Mouse (Mus musculus): ENCODE data around the gene Syncrip. TPM values are rescaled to one million over a fixed set of nuclear protein-coding genes. Genes with fewer than 3 reads are reported as not detected.

The Syncrip gene
- polyA plus RNA-seq, 1 experiment from 2014 or later, result 72.3 TPM

DNA sequence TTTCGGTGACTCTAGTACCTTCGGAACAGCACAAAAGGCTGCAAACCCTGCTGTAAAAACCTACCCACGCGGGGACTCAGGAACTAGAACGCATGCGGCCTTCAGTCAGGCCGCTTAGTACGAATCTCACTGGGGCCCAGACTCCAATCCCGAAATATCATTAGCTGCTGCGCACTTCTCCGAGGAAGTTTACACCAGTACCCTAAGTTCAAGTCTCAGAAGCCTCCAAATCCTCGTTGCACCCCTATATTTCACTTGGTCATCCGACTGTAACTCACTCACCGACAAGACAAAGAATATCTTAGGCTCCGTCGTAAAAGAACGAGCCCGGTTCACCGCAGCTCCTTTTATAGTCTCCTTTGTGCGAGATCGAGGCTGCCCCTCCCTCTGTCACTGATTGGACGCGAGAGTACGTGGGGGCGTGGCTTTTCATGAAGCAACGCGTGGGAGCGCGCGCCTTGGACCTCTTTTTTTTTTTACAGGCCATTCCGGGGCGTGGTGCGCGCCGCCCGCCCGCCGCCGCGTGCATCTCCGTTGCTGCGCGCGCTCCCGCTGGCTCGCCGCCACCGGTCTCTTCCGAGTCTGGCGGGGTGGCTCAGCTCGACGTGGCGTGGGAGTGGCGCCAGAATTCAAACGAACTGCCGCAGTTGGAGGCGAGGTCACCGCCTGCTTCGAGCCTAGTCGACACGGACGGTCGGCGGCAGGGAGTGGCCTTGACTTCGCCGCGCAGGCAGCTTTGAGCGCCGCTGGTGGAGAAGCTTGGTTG, 40.4 kb upstream of the Syncrip start:
- H3K4me3 ChIP-seq (ENCODE audit: low read length), result peak overlapping the region; percentile 81
- under 1% methylated on average over 68 of the region's 69 CpGs for WGBS
- H3K9ac ChIP-seq (ENCODE audit: low read depth, low read length), result peak overlapping the region; percentile 95
- peak overlapping the region; percentile 92 for H3K27ac ChIP-seq (ENCODE audit: low read length)
- H3K27me3 ChIP-seq (replicated peaks; ENCODE audit: control insufficient read depth, insufficient read depth, low read length), result no peaks in the 10 kb centered on the region
- peak overlapping the region; percentile 84 for H3K4me2 ChIP-seq (ENCODE audit: low read depth, low read length)
- peak; percentile 96 for ATAC-seq
- no peaks in the 10 kb centered on the region for H3K9me3 ChIP-seq (ENCODE audit: control insufficient read depth, low read length)
- peaks cover 6% of the 10 kb centered on the region; the same call in 1 of the 2 replicates for H3K4me1 ChIP-seq (ENCODE audit: control insufficient read depth, insufficient read depth, low read length)
- no peaks in the 10 kb centered on the region for H3K36me3 ChIP-seq (ENCODE audit: control insufficient read depth, insufficient read depth, low read length)

DNA sequence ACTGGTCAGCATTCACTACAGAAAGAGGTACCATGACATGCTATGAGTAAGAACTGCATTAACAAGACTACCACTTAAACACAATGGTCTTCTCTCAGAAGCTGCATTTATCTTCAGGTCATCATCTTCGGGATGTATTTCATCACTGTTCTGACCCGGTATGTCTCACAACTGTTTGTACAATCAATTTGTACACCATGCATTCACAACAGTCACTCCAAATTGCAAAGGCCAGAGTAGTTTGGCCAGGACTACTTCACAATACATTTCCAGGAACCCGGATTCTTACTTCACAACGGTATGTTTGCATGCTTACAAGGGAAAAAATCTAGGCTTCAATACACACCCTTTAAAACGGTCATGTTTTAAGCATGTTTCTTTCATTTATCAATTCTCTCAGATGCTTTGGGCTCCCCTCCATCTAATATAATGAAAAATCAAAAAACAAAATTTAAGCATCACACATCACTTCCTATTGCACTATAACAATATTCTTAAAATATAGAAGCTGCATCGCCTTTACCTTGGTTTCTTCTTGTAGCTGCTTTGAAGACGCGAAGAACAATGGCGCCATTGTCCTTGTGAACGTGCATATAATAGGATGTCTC, 39.7 kb upstream of the Syncrip start:
- peak overlapping the region; percentile 61 for H3K4me2 ChIP-seq (ENCODE audit: low read depth, low read length)
- no peaks in the 10 kb centered on the region for H3K9me3 ChIP-seq (ENCODE audit: control insufficient read depth, low read length)
- H3K9ac ChIP-seq (ENCODE audit: low read depth, low read length), result peak overlapping the region; percentile 95
- ATAC-seq, result no peak
- H3K36me3 ChIP-seq (ENCODE audit: control insufficient read depth, insufficient read depth, low read length), result no peaks in the 10 kb centered on the region
- 0% methylated on average over 10 of the region's 10 CpGs for WGBS
- peaks cover 6% of the 10 kb centered on the region; the same call in 1 of the 2 replicates for H3K4me1 ChIP-seq (ENCODE audit: control insufficient read depth, insufficient read depth, low read length)
- peak overlapping the region; percentile 92 for H3K27ac ChIP-seq (ENCODE audit: low read length)
- H3K27me3 ChIP-seq (replicated peaks; ENCODE audit: control insufficient read depth, insufficient read depth, low read length), result no peaks in the 10 kb centered on the region
- peak overlapping the region; percentile 81 for H3K4me3 ChIP-seq (ENCODE audit: low read length)

DNA sequence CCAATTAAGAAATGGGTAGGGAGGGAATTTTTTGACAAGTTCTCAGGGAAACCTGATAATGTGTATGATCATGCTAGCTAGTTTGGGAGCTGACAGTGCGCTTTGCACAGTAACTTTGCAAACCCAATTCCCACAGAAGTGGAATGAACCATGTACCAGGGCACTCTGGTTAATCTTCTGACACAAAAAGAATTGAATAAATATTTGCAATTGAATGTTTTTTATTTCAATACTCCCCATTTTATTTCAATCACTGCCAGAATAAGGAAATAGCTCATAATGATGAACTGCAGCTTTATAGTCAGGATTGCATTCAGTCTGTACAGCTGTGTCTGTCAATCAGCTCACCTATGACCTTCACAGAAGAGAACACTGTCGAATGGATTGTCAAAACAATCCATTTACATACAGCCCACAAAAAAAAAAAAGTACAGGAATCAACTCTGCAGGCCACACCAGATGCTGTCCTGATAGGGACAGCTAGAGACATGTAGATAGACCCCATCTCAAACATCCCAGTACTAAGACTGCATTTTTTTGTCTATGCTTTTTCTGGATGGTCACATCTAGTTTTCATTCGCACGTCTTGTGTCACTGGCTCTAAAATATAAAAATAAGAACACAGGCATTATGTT, 38.6 kb upstream of the Syncrip start:
- Histone ChIP-seq H3K9ac (ENCODE audit: low read depth, low read length) (peak overlapping the region; percentile 49; the same call in 1 of the 2 replicates), H3K4me2 (ENCODE audit: low read depth, low read length) (peak overlapping the region; percentile 61), H3K27ac (ENCODE audit: low read length) (no peak overlapping the region), H3K27me3 (replicated peaks; ENCODE audit: control insufficient read depth, insufficient read depth, low read length) (no peaks in the 10 kb centered on the region), H3K9me3 (ENCODE audit: control insufficient read depth, low read length) (no peaks in the 10 kb centered on the region), H3K4me3 (ENCODE audit: low read length) (peak overlapping the region; percentile 81), H3K4me1 (ENCODE audit: control insufficient read depth, insufficient read depth, low read length) (peaks cover 6% of the 10 kb centered on the region; the same call in 1 of the 2 replicates), H3K36me3 (ENCODE audit: control insufficient read depth, insufficient read depth, low read length) (no peaks in the 10 kb centered on the region)
- no peak for ATAC-seq
- WGBS, result 26% methylated on average over 4 of the region's 4 CpGs

DNA sequence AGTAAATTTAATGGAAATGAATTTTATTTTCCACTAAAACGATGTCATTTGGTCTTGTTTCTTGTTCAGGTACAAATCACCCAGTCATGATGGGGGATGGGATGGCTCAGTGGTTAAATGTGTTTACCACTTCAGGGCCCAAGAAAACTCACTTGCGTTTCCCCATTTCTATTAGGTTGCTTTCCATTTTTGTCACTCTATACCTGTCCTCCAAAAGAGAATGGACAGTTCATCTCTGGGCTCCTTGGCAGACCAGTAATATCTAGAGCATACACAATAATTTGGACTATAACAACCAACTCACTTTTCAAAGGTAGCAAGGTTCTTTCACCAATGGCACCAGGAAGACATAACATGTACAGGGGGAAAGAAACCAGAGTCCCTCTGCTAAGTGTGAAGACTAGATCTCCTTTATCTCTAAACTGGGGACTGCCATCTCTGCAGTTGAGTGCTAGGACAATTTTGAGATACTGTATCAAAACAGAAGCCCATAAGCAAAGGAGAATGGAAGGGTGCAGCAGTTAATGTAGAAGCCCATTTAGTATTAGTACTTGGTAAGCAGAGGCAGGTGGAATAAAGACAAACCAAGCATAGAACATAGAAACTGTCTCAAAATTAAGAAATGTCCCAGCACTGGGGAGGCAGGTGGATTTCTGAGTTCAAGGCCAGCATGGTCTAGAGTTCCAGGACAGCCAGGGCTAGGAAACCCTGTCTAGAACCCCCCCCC, 37.9 kb upstream of the Syncrip start:
- H3K36me3 ChIP-seq (ENCODE audit: control insufficient read depth, insufficient read depth, low read length), result no peaks in the 10 kb centered on the region
- H3K4me3 ChIP-seq (ENCODE audit: low read length), result no peak overlapping the region
- no peaks in the 10 kb centered on the region for H3K27me3 ChIP-seq (replicated peaks; ENCODE audit: control insufficient read depth, insufficient read depth, low read length)
- no peak for ATAC-seq
- H3K4me2 ChIP-seq (ENCODE audit: low read depth, low read length), result peak overlapping the region; percentile 61; the same call in 1 of the 2 replicates
- H3K27ac ChIP-seq (ENCODE audit: low read length), result no peak overlapping the region
- 0 out of 2 replicates have a peak overlapping the region, but pooled peaks have one; percentile 49 for H3K9ac ChIP-seq (ENCODE audit: low read depth, low read length)
- no peaks in the 10 kb centered on the region for H3K9me3 ChIP-seq (ENCODE audit: control insufficient read depth, low read length)
- WGBS, result 28% methylated on average over 2 of the region's 2 CpGs
- H3K4me1 ChIP-seq (ENCODE audit: control insufficient read depth, insufficient read depth, low read length), result peaks cover 6% of the 10 kb centered on the region; the same call in 1 of the 2 replicates

DNA sequence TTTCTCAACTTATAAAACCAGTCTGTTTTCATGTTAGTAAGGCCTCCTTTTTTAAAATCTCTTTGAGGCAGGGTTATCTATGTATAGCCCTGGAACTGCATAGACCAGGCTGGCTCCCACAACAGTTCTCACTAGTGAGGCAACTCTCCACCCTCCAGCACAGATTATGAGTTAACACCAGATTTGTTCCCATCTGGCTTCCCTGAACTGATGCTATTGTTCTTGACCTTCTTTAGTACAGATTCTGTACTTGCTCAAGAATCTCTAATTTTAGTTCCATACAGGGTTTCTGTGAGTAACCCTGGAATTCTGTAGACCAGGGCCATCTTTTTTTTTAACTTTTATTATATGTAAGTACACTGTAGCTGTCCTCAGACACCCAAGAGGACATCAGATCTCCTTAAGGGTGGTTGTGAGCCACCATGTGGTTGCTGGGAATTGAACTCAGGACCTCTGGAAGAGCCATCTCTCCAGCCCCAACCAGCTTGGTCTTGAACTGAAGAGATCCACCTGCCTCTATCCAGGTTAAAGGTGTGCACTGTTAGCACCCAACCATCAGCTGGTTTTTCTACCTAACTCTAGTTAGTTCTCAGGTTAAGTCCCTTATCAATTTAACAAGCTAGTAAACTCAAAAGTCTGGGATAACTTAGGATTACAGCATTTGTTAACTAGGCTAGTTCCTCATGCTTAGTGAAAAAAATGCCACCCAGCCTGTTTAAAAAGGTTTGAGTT, 37.2 kb upstream of the Syncrip start:
- Histone ChIP-seq H3K4me3 (ENCODE audit: low read length) (no peak overlapping the region), H3K27me3 (replicated peaks; ENCODE audit: control insufficient read depth, insufficient read depth, low read length) (no peaks in the 10 kb centered on the region), H3K4me2 (ENCODE audit: low read depth, low read length) (no peak overlapping the region), H3K9ac (ENCODE audit: low read depth, low read length) (no peak overlapping the region), H3K27ac (ENCODE audit: low read length) (no peak overlapping the region), H3K4me1 (ENCODE audit: control insufficient read depth, insufficient read depth, low read length) (peaks cover 6% of the 10 kb centered on the region; the same call in 1 of the 2 replicates), H3K9me3 (ENCODE audit: control insufficient read depth, low read length) (no peaks in the 10 kb centered on the region), H3K36me3 (ENCODE audit: control insufficient read depth, insufficient read depth, low read length) (no peaks in the 10 kb centered on the region)
- ATAC-seq, result no peak

DNA sequence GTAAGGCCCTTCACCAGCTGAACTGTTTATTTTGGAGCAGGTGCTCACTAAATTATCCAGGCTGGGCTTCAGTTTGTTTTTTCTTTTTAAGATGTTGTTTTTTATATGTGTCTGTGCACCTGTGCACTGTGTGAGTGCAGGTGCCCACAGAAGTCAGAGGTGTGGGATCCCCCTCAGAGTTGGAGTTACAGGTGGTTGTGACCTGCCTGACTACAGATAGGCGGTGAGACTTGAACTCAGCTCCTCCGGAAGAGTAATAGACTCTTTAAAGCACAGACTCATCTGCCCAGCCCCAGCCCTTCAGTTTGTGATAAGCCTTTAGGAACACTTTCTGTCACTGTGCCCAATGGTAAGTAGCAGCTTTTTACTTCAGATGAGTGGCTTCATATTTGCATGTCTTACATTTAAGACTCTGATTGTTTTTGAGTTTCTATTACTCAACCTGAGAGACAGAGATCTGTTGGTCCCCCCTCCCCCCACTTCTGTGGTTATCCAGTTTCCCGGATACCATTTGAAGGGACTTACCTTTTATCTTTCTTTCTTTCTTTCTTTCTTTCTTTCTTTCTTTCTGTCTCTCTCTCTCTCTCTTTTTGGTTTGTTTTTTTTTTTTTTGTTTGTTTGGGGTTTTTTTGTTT, 34.1 kb upstream of the Syncrip start:
- no peaks in the 10 kb centered on the region for H3K36me3 ChIP-seq (ENCODE audit: control insufficient read depth, insufficient read depth, low read length)
- no peaks in the 10 kb centered on the region for H3K9me3 ChIP-seq (ENCODE audit: control insufficient read depth, low read length)
- no peak overlapping the region for H3K27ac ChIP-seq (ENCODE audit: low read length)
- 84% methylated on average over 3 of the region's 3 CpGs for WGBS
- H3K4me1 ChIP-seq (ENCODE audit: control insufficient read depth, insufficient read depth, low read length), result peaks cover 6% of the 10 kb centered on the region; the same call in 1 of the 2 replicates
- H3K9ac ChIP-seq (ENCODE audit: low read depth, low read length), result no peak overlapping the region
- H3K4me3 ChIP-seq (ENCODE audit: low read length), result no peak overlapping the region
- H3K4me2 ChIP-seq (ENCODE audit: low read depth, low read length), result no peak overlapping the region
- no peak for ATAC-seq
- H3K27me3 ChIP-seq (replicated peaks; ENCODE audit: control insufficient read depth, insufficient read depth, low read length), result no peaks in the 10 kb centered on the region

DNA sequence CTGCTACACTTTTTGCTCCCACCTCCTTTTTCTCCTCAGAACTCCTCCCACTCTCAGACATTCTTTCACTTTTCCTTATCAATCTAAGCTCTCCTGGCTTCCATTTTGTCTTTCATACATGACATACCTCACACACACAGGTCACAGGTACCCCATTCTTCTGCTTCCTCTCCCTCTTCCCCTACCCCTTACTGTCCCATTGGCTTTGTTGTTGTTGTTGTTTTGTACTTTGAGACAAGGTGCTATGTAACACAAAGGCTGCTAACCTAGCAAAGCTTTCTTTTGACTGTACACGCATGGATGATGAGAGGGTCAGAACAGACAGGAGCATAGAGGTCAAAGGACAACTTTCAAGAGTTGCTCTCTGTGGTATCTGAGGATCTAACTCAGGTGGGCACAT, 33.2 kb upstream of the Syncrip start:
- Histone ChIP-seq H3K4me1 (ENCODE audit: control insufficient read depth, insufficient read depth, low read length) (no peaks in the 10 kb centered on the region; the same call in 1 of the 2 replicates), H3K4me3 (ENCODE audit: low read length) (no peak overlapping the region), H3K27me3 (replicated peaks; ENCODE audit: control insufficient read depth, insufficient read depth, low read length) (no peaks in the 10 kb centered on the region), H3K4me2 (ENCODE audit: low read depth, low read length) (no peak overlapping the region), H3K9ac (ENCODE audit: low read depth, low read length) (no peak overlapping the region), H3K27ac (ENCODE audit: low read length) (no peak overlapping the region), H3K9me3 (ENCODE audit: control insufficient read depth, low read length) (no peaks in the 10 kb centered on the region), H3K36me3 (ENCODE audit: control insufficient read depth, insufficient read depth, low read length) (no peaks in the 10 kb centered on the region)
- 77% methylated on average over 1 of the region's 1 CpGs for WGBS
- ATAC-seq, result no peak

DNA sequence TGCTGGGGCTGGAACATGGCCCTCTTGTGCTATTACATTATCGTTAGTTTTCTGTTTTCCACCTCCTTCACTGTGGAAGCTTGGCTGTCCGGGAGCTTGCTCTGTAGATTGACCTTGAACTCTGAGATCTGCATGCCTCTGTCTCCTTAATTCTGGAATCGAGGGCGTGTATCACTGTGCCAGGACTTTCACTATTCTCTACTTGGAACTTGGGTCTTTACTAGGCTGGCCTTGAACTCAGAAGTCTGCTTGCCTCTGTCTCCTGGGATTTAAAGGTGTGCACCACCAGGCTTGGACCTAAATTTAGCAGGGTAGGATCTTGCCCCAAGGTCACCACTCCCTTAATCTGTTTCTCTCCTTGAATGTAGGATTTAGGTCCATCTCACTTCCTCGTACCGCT, 19.5 kb upstream of the Syncrip start:
- Histone ChIP-seq H3K36me3 (ENCODE audit: control insufficient read depth, insufficient read depth, low read length) (no peaks in the 10 kb centered on the region), H3K9ac (ENCODE audit: low read depth, low read length) (no peak overlapping the region), H3K27ac (ENCODE audit: low read length) (no peak overlapping the region), H3K4me2 (ENCODE audit: low read depth, low read length) (no peak overlapping the region), H3K9me3 (ENCODE audit: control insufficient read depth, low read length) (no peaks in the 10 kb centered on the region), H3K4me3 (ENCODE audit: low read length) (no peak overlapping the region), H3K4me1 (ENCODE audit: control insufficient read depth, insufficient read depth, low read length) (no peaks in the 10 kb centered on the region), H3K27me3 (replicated peaks; ENCODE audit: control insufficient read depth, insufficient read depth, low read length) (no peaks in the 10 kb centered on the region)
- no peak for ATAC-seq
- WGBS, result 77% methylated on average over 6 of the region's 6 CpGs
